Mouse (Mus musculus): ENCODE data around the gene Palm3.

The Palm3 gene

GRCm38 (mm10) chr8:84063861-84064610, 42.8 kb downstream of the Palm3 start:
- no peak for DNase-seq (ENCODE audit: extremely low read depth, insufficient read length, low spot score)

GRCm38 (mm10) chr8:84065037-84065436, 43.8 kb downstream of the Palm3 start, which contains the start of gene Gm10643:
Gene Gm10643 (minus strand): TSS chr8:84065137.
- DNase-seq (ENCODE audit: extremely low read depth, insufficient read length, low spot score), result no peak

GRCm38 (mm10) chr8:84065457-84066072, 44.3 kb downstream of the Palm3 start:
- no peak for DNase-seq (ENCODE audit: extremely low read depth, insufficient read length, low spot score)

GRCm38 (mm10) chr8:84066291-84066930, 45.1 kb downstream of the Palm3 start, which contains the start of gene Rfx1:
Gene Rfx1 (plus strand): TSS chr8:84066834.
- DNase-seq (ENCODE audit: extremely low read depth, insufficient read length, low spot score), result peak; percentile 99

- peak; percentile 89 for DNase-seq (ENCODE audit: extremely low read depth, insufficient read length, low spot score)
These were observed 45.8 kb downstream of the Palm3 start for GRCm38 (mm10) chr8:84067047-84067573.

GRCm38 (mm10) chr8:84067911-84068310, 46.6 kb downstream of the Palm3 start:
- DNase-seq (ENCODE audit: extremely low read depth, insufficient read length, low spot score), result no peak

GRCm38 (mm10) chr8:84068316-84069035, 47.2 kb downstream of the Palm3 start:
- DNase-seq (ENCODE audit: extremely low read depth, insufficient read length, low spot score), result no peak

- no peak for DNase-seq (ENCODE audit: extremely low read depth, insufficient read length, low spot score)
These were observed 47.9 kb downstream of the Palm3 start for GRCm38 (mm10) chr8:84069169-84069568.

GRCm38 (mm10) chr8:84069750-84070149, 48.5 kb downstream of the Palm3 start:
- DNase-seq (ENCODE audit: extremely low read depth, insufficient read length, low spot score), result no peak

- DNase-seq (ENCODE audit: extremely low read depth, insufficient read length, low spot score), result no peak
These were observed 49.0 kb downstream of the Palm3 start for GRCm38 (mm10) chr8:84070241-84070640.

- no peak for DNase-seq (ENCODE audit: extremely low read depth, insufficient read length, low spot score)
These were observed 49.4 kb downstream of the Palm3 start for GRCm38 (mm10) chr8:84070667-84071066.

GRCm38 (mm10) chr8:84071921-84072320, 50.6 kb downstream of the Palm3 start:
- no peak for DNase-seq (ENCODE audit: extremely low read depth, insufficient read length, low spot score)

GRCm38 (mm10) chr8:84072321-84072720, 51.0 kb downstream of the Palm3 start:
- DNase-seq (ENCODE audit: extremely low read depth, insufficient read length, low spot score), result no peak

- DNase-seq (ENCODE audit: extremely low read depth, insufficient read length, low spot score), result no peak
These were observed 52.1 kb downstream of the Palm3 start for GRCm38 (mm10) chr8:84073230-84073976.

GRCm38 (mm10) chr8:84076412-84076811, 55.1 kb downstream of the Palm3 start:
- DNase-seq (ENCODE audit: extremely low read depth, insufficient read length, low spot score), result no peak

GRCm38 (mm10) chr8:84076849-84077248, 55.6 kb downstream of the Palm3 start:
- no peak for DNase-seq (ENCODE audit: extremely low read depth, insufficient read length, low spot score)

GRCm38 (mm10) chr8:84079206-84079605, 57.9 kb downstream of the Palm3 start:
- no peak for DNase-seq (ENCODE audit: extremely low read depth, insufficient read length, low spot score)
